Mouse (Mus musculus) hindbrain, embryonic 14.5 days (tissue): ENCODE results near the gene Rims1. TPM values are rescaled to one million over a fixed set of nuclear protein-coding genes. Genes with fewer than 3 reads are reported as not detected.

ENCODE experiments used
- ATAC-seq: fragments of 200-750 bp; cut with Nextera tagmentation; 2 replicates; pipeline ENCODE4 v1.8.0; 2017; ENCODE audit warnings: moderate number of reproducible peaks, mild to moderate bottlenecking, moderate TSS enrichment, moderate library complexity; ENCODE audit not compliant: low FRiP score
- DNase-seq: peaks from one replicate; pipeline ENCODE4 v3.0.0-alpha.2; 2015; ENCODE audit warnings: low spot score
- H3K27ac ChIP-seq: fragments of 300-500 bp; sonication (generic); 2 replicates; pipeline ENCODE4 v1.5.1; 2014; ENCODE audit warnings: mild to moderate bottlenecking, moderate library complexity
- H3K27me3 ChIP-seq: fragments of 300-500 bp; sonication (generic); 2 replicates; pipeline ENCODE4 v1.6.1; 2014; ENCODE audit warnings: mild to moderate bottlenecking, low read length, mixed read lengths; ENCODE audit not compliant: control insufficient read depth, insufficient read depth
- H3K36me3 ChIP-seq: fragments of 300-500 bp; sonication (generic); replicated peaks from 2 replicates; pipeline ENCODE4 v1.6.1; 2014; ENCODE audit not compliant: control insufficient read depth, insufficient read depth
- H3K4me1 ChIP-seq: fragments of 300-500 bp; sonication (generic); replicated peaks from 2 replicates; pipeline ENCODE4 v1.6.1; 2014; ENCODE audit warnings: antibody characterized with exemption, low read length, mixed read lengths; ENCODE audit not compliant: control insufficient read depth, insufficient read depth
- H3K4me2 ChIP-seq: fragments of 300-500 bp; sonication (generic); replicated peaks from 2 replicates; pipeline ENCODE4 v1.6.1; 2014; ENCODE audit warnings: mild to moderate bottlenecking, moderate library complexity
- H3K4me3 ChIP-seq: fragments of 300-500 bp; sonication (generic); replicated peaks from 2 replicates; pipeline ENCODE4 v1.5.1; 2014; ENCODE audit warnings: mild to moderate bottlenecking, low read length
- H3K9ac ChIP-seq: fragments of 300-500 bp; sonication (generic); 2 replicates; pipeline ENCODE4 v1.6.1; 2014
- H3K9me3 ChIP-seq: fragments of 300-500 bp; sonication (generic); 2 replicates; pipeline ENCODE4 v1.6.1; 2016; ENCODE audit warnings: low read length; ENCODE audit not compliant: control insufficient read depth
- WGBS: fragments of 180-500 bp; shearing (Covaris S2); extraction: QIAGEN DNeasy Blood & Tissue Kit; methylation state at CpG from one replicate; pipeline ENCODE4 v1.1.7; 2014; 5-methylcytosine and 5-hydroxymethylcytosine counted together
- polyA plus RNA-seq: library from polyadenylated mRNA; unstranded; fragments of >200 nt; fragmentation: Nextera tagmentation; extraction: Ambion mirVana; gene quantifications from 2 replicates; pipeline ENCODE4 v1.2.1, GENCODE M21; 2014

Gene Rims1
- polyA plus RNA-seq, 1 experiment from 2014 or later, result 24.5 TPM

GRCm38 (mm10) chr1:22579470-22579869, 226.3 kb downstream of the Rims1 start:
- Histone ChIP-seq H3K4me2 (no peak overlapping the region), H3K27me3 (no peaks in the 10 kb centered on the region), H3K36me3 (no peaks in the 10 kb centered on the region), H3K4me1 (no peaks in the 10 kb centered on the region), H3K27ac (no peak overlapping the region), H3K9ac (no peak overlapping the region), H3K9me3 (no peaks in the 10 kb centered on the region), H3K4me3 (no peak overlapping the region)
- ATAC-seq, result no peak
- WGBS, result 82% methylated on average over 3 of the region's 3 CpGs
- DNase-seq, result no peak

GRCm38 (mm10) chr1:22572720-22573119, 233.1 kb downstream of the Rims1 start:
- ATAC-seq, result no peak
- DNase-seq, result no peak
- H3K4me3 ChIP-seq, result no peak overlapping the region
- no peaks in the 10 kb centered on the region for H3K9me3 ChIP-seq
- no peak overlapping the region for H3K27ac ChIP-seq
- WGBS, result 100% methylated on average over 1 of the region's 1 CpGs
- H3K27me3 ChIP-seq, result no peaks in the 10 kb centered on the region
- H3K9ac ChIP-seq, result no peak overlapping the region
- H3K4me1 ChIP-seq, result no peaks in the 10 kb centered on the region
- no peaks in the 10 kb centered on the region for H3K36me3 ChIP-seq
- H3K4me2 ChIP-seq, result no peak overlapping the region

DNA sequence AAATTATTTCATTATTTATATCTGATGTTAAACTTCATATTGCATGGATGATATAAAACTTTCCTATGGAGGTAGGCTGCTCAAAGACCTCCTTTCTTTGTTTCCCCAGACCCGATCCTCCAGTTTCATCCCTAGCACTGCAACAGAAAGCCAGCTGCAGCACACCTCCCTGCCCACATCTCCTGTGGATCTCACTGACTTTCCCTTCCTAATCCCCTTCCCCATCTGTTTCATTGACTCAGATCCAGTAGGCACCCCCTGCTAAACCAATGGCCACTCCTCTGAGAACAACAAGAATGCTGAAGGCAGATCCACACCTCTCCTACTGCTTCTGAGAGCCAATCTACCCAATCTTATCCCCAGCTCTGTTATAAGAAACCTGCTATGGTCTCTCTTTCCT, 259.5 kb downstream of the Rims1 start:
- H3K27me3 ChIP-seq, result no peaks in the 10 kb centered on the region
- no peak for ATAC-seq
- H3K4me1 ChIP-seq, result no peaks in the 10 kb centered on the region
- H3K36me3 ChIP-seq, result no peaks in the 10 kb centered on the region
- DNase-seq, result no peak
- H3K9me3 ChIP-seq, result no peaks in the 10 kb centered on the region
- no peak overlapping the region for H3K4me2 ChIP-seq
- no peak overlapping the region for H3K4me3 ChIP-seq
- no peak overlapping the region for H3K27ac ChIP-seq
- H3K9ac ChIP-seq, result no peak overlapping the region
- 85% methylated on average over 1 of the region's 1 CpGs for WGBS

DNA sequence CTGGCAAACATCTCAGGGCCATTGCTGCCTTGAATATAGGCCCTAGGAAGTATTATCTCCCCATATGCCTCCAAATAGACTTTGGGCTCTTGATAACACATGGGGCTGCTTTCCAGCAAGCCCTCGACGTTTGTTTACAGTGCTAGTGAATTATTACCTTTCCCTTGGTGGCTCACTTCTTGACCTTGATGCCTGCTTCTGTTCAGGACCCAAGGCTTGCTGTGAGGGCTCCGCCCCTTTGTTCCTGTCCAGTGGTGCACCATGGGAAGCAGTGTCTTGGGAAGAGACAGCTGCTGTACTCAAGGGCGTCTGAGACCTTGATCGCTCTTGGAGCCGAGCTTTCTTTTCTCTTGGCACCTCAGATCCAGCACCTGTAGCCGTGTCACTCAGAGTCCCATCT, 267.7 kb downstream of the Rims1 start:
- DNase-seq, result no peak
- Histone ChIP-seq H3K4me2 (no peak overlapping the region), H3K9me3 (no peaks in the 10 kb centered on the region), H3K4me1 (no peaks in the 10 kb centered on the region; the same call in 1 of the 2 replicates), H3K27ac (no peak overlapping the region), H3K9ac (no peak overlapping the region), H3K4me3 (no peak overlapping the region), H3K27me3 (peaks cover 18% of the 10 kb centered on the region; the same call in 1 of the 2 replicates), H3K36me3 (no peaks in the 10 kb centered on the region)
- ATAC-seq, result no peak
- 82% methylated on average over 7 of the region's 7 CpGs for WGBS

DNA sequence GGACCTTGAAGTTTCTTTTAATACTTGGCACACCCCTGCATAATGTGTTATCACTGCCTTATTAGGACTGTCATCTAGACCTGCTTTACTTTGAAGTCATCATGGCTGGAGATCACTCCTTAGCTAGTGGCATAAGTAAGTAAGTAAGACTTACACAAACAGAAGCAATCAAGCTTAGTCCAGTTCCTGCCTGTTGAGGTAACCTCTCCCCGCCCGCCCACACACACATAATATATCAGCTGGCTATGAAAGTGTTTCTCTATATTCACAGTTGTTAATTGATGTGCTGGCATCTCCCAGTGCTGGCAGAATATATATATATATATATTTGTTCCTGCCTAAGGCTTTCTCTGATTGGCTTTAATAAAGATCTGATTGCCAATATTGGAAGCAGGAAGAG, 269.0 kb downstream of the Rims1 start:
- no peak overlapping the region for H3K9ac ChIP-seq
- no peaks in the 10 kb centered on the region; the same call in 1 of the 2 replicates for H3K4me1 ChIP-seq
- H3K27ac ChIP-seq, result no peak overlapping the region
- no peak for ATAC-seq
- no peak overlapping the region for H3K4me2 ChIP-seq
- no peaks in the 10 kb centered on the region for H3K36me3 ChIP-seq
- DNase-seq, result no peak
- no peak overlapping the region for H3K4me3 ChIP-seq
- peaks cover 18% of the 10 kb centered on the region; the same call in 1 of the 2 replicates for H3K27me3 ChIP-seq
- WGBS, result 92% methylated on average over 2 of the region's 2 CpGs
- H3K9me3 ChIP-seq, result no peaks in the 10 kb centered on the region

- no peaks in the 10 kb centered on the region; the same call in 1 of the 2 replicates for H3K4me1 ChIP-seq
- no peak overlapping the region for H3K27ac ChIP-seq
- ATAC-seq (no peak), DNase-seq (no peak)
- H3K4me3 ChIP-seq, result no peak overlapping the region
- 62% methylated on average over 4 of the region's 4 CpGs for WGBS
- no peak overlapping the region for H3K9ac ChIP-seq
- H3K27me3 ChIP-seq, result peaks cover 21% of the 10 kb centered on the region; the same call in 1 of the 2 replicates
- H3K4me2 ChIP-seq, result no peak overlapping the region
- no peaks in the 10 kb centered on the region for H3K9me3 ChIP-seq
- no peaks in the 10 kb centered on the region for H3K36me3 ChIP-seq
Observed at GRCm38 (mm10) chr1:22535049-22535448, 270.7 kb downstream of the Rims1 start.

DNA sequence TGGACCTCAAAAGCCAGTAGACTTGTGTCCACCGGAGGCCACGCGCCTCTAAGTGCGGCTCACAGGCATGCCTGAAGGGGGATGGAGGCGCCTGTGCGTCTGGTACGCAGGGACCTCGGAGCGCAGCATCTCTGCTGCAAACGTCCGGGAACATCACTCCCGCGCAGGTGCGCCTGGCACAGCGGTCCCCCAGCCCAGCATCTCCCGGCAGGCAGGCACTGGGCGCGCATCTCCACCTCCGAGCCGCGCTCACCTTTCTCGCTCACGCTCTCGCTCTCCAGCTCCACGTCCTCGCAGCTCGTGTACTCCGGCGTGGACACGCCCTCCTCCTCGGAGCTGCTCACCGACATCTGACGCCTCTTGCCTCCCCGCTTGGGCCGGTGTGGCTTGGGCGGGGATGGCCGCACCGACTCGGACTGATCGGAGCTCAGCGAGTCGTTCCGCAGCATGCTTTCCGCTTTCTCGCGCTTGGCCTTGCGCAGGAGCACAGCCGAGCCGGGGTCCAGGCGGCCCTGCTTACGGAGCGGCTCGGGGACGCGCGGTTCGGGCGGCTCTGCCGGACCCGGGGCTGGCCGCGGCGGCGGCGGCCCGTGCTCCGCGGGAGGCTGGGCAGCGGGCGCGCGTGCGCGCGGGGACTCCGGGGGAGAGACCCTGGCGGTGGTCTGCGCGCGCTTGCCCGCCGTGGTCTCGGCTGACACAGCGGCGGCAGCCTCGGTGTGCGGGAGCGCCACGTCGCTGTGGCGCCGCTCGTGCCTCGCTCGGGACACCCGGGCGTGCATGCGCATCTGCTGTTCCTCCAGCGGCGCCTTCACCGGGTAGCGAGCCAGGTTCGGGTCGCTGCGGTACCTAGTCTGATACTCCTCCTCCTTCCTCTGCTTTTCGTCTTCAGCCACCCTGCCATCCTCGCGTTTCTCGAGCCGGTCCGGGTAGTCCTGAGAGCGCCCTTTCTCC, 272.4 kb downstream of the Rims1 start:
- ATAC-seq (peak; percentile 91), DNase-seq (peak; percentile 61)
- WGBS, result under 1% methylated on average over 100 of the region's 112 CpGs
- Histone ChIP-seq H3K9ac (peak overlapping the region; percentile 61), H3K36me3 (no peaks in the 10 kb centered on the region), H3K4me1 (no peaks in the 10 kb centered on the region; the same call in 1 of the 2 replicates), H3K4me3 (peak overlapping the region; percentile 50), H3K27me3 (peaks cover 21% of the 10 kb centered on the region; the same call in 1 of the 2 replicates), H3K9me3 (no peaks in the 10 kb centered on the region), H3K27ac (peak overlapping the region; percentile 76), H3K4me2 (peak overlapping the region; percentile 67)

- no peak overlapping the region for H3K9ac ChIP-seq
- H3K4me1 ChIP-seq, result no peaks in the 10 kb centered on the region
- no peaks in the 10 kb centered on the region for H3K9me3 ChIP-seq
- no peak overlapping the region for H3K27ac ChIP-seq
- no peak overlapping the region for H3K4me2 ChIP-seq
- WGBS, result 97% methylated on average over 4 of the region's 4 CpGs
- DNase-seq (no peak), ATAC-seq (no peak)
- no peak overlapping the region for H3K4me3 ChIP-seq
- H3K27me3 ChIP-seq, result no peaks in the 10 kb centered on the region
- H3K36me3 ChIP-seq, result no peaks in the 10 kb centered on the region
Observed at GRCm38 (mm10) chr1:22515103-22515502, 290.7 kb downstream of the Rims1 start.

DNA sequence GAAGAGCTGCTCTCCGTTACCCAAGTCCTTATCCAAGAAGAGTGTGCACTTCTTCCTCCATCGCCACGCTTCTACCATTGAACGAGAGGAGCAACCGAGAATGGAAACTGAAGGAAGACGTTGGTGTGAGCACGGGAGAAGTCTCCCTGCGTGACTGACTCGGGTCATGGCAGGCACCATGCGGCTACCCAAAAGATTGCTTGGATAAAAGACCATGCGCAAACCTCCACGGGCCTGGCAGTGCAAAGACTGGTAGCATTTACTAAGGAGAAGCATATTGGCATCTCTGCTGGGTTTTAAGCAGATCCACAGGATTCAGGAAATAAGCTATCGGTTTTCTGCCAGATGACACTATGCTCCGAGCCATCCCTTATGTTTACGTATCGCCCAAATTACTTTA, 293.4 kb downstream of the Rims1 start:
- 85% methylated on average over 16 of the region's 16 CpGs for WGBS
- Histone ChIP-seq H3K27me3 (no peaks in the 10 kb centered on the region), H3K4me1 (peaks cover 19% of the 10 kb centered on the region), H3K36me3 (no peaks in the 10 kb centered on the region), H3K9ac (no peak overlapping the region), H3K4me2 (no peak overlapping the region), H3K27ac (no peak overlapping the region), H3K4me3 (no peak overlapping the region), H3K9me3 (no peaks in the 10 kb centered on the region)
- ATAC-seq, result no peak
- DNase-seq, result no peak
